25 mouse cellular contexts compared by ENCODE assay signal in genomic region chr7:141590959-141591358, GRCm38 (mm10). TPM values are rescaled to one million over a fixed set of nuclear protein-coding genes. Genes with fewer than 3 reads are reported as not detected.
DNase-seq lines count a peak whose midpoint lies in the region; ATAC-seq lines count a peak whose summit lies in the region.
"Had no signal": no experiment of that assay in that cellular context is flagged by ENCODE, and none has a peak within 500 bp of the region (broad histone marks: within the 10 kb centered on the region; RNA-seq: fewer than 3 reads in every experiment).

No protein-coding gene starts in this region.

- no peak overlapping the region for H3K4me3 ChIP-seq in kidney, embryonic 14.5 days (ENCODE audit: low read length)
- no peak overlapping the region for H3K4me3 ChIP-seq in kidney, embryonic 16.5 days (ENCODE audit: low read length)
- H3K4me3 ChIP-seq in kidney, embryonic 15.5 days (replicated peaks) = no peak overlapping the region
- no peak overlapping the region for H3K4me3 ChIP-seq in liver, embryonic 13.5 days (replicated peaks)
- H3K4me3 ChIP-seq in liver, embryonic 12.5 days = no peak overlapping the region
- H3K4me3 ChIP-seq: embryonic facial prominence, embryonic 10.5 days; embryonic facial prominence, embryonic 12.5 days; forebrain, embryonic 13.5 days had no signal

- peaks cover 24% of the 10 kb centered on the region for H3K36me3 ChIP-seq in kidney, embryonic 14.5 days (ENCODE audit: control insufficient read depth, insufficient read depth, low read length)
- peaks cover 33% of the 10 kb centered on the region for H3K36me3 ChIP-seq in kidney, embryonic 16.5 days (ENCODE audit: insufficient read depth, low read length)
- H3K36me3 ChIP-seq in kidney, embryonic 15.5 days = peaks cover 50% of the 10 kb centered on the region
- H3K36me3 ChIP-seq in liver, embryonic 13.5 days = peaks cover 63% of the 10 kb centered on the region
- peaks cover 78% of the 10 kb centered on the region for H3K36me3 ChIP-seq in liver, embryonic 12.5 days
- H3K36me3 ChIP-seq: G1E had no signal

- no peaks in the 10 kb centered on the region for H3K27me3 ChIP-seq in kidney, embryonic 14.5 days (ENCODE audit: control insufficient read depth, insufficient read depth, low read length)
- no peaks in the 10 kb centered on the region for H3K27me3 ChIP-seq in kidney, embryonic 16.5 days (ENCODE audit: insufficient read depth, low read length)
- no peaks in the 10 kb centered on the region for H3K27me3 ChIP-seq in kidney, embryonic 15.5 days
- no peaks in the 10 kb centered on the region for H3K27me3 ChIP-seq in liver, embryonic 13.5 days
- no peaks in the 10 kb centered on the region for H3K27me3 ChIP-seq in liver, embryonic 12.5 days (replicated peaks)
- H3K27me3 ChIP-seq: CH12.LX; embryonic facial prominence, embryonic 12.5 days; forebrain, embryonic 13.5 days; Patski had no signal

- no peaks in the 10 kb centered on the region for H3K4me1 ChIP-seq in kidney, embryonic 14.5 days (ENCODE audit: control insufficient read depth, insufficient read depth, low read length)
- H3K4me1 ChIP-seq in kidney, embryonic 16.5 days (ENCODE audit: insufficient read depth, low read length) = 0 out of 2 replicates have a peak, but pooled peaks cover 3% of the 10 kb centered on the region
- H3K4me1 ChIP-seq in kidney, embryonic 15.5 days = no peaks in the 10 kb centered on the region
- H3K4me1 ChIP-seq in liver, embryonic 13.5 days (replicated peaks) = peaks cover 63% of the 10 kb centered on the region
- peaks cover 45% of the 10 kb centered on the region for H3K4me1 ChIP-seq in liver, embryonic 12.5 days
- H3K4me1 ChIP-seq: embryonic facial prominence, embryonic 10.5 days; embryonic facial prominence, embryonic 12.5 days; forebrain, embryonic 13.5 days had no signal

- H3K9ac ChIP-seq in kidney, embryonic 14.5 days (ENCODE audit: low read depth, low read length) = no peak overlapping the region
- no peak overlapping the region for H3K9ac ChIP-seq in kidney, embryonic 16.5 days (replicated peaks; ENCODE audit: low read length)
- H3K9ac ChIP-seq in kidney, embryonic 15.5 days = no peak overlapping the region
- no peak overlapping the region for H3K9ac ChIP-seq in liver, embryonic 13.5 days
- no peak overlapping the region for H3K9ac ChIP-seq in liver, embryonic 12.5 days
- H3K9ac ChIP-seq: embryonic facial prominence, embryonic 12.5 days; forebrain, embryonic 13.5 days had no signal

- 75% methylated on average over 8 of the region's 8 CpGs for WGBS in kidney, embryonic 14.5 days
- WGBS in kidney, embryonic 16.5 days = 74% methylated on average over 8 of the region's 8 CpGs
- 82% methylated on average over 8 of the region's 8 CpGs for WGBS in kidney, embryonic 15.5 days
- 87% methylated on average over 8 of the region's 8 CpGs for WGBS in liver, embryonic 13.5 days (ENCODE audit: insufficient replicate concordance)
- WGBS in liver, embryonic 12.5 days (ENCODE audit: insufficient replicate concordance) = 86% methylated on average over 8 of the region's 8 CpGs

- DNase-seq in kidney, adult 11 months = peak; percentile 60
- DNase-seq in kidney, adult 8-10 months = peak; percentile 54 to 72
- DNase-seq in kidney, postnatal 25 days = peak; percentile 72 to 76
- DNase-seq in liver, embryonic 13.5 days = no peak
- DNase-seq: adrenal gland, adult 8-10 months; adrenal gland, postnatal 14 days; adrenal gland, postnatal 36 days; B cell, adult 2 months; cerebellum, adult 11-12 months; cerebellum, adult 2 months; cerebellum, adult 9-10 months; cerebellum, postnatal 10 days; cerebellum, postnatal 25 days had no signal

- ATAC-seq in kidney, embryonic 14.5 days (ENCODE audit: low FRiP score, low TSS enrichment) = no peak
- ATAC-seq in kidney, embryonic 16.5 days (ENCODE audit: low FRiP score, low TSS enrichment) = no peak
- ATAC-seq in kidney, embryonic 15.5 days (replicated peaks; ENCODE audit: low FRiP score) = no peak
- ATAC-seq in liver, embryonic 13.5 days (ENCODE audit: low read depth) = no peak
- no peak for ATAC-seq in liver, embryonic 12.5 days
- ATAC-seq: activated CD4-positive, CD25-positive, alpha-beta regulatory T cell, adult 4 months; CD4-positive, CD25-positive, alpha-beta regulatory T cell, adult 4 months; forebrain, embryonic 13.5 days; Patski had no signal

- no peak overlapping the region for H3K4me2 ChIP-seq in kidney, embryonic 14.5 days (replicated peaks; ENCODE audit: low read depth, low read length)
- H3K4me2 ChIP-seq in kidney, embryonic 16.5 days (replicated peaks; ENCODE audit: low read depth, low read length) = no peak overlapping the region
- no peak overlapping the region for H3K4me2 ChIP-seq in kidney, embryonic 15.5 days
- no peak overlapping the region for H3K4me2 ChIP-seq in liver, embryonic 13.5 days
- H3K4me2 ChIP-seq in liver, embryonic 12.5 days = no peak overlapping the region
- H3K4me2 ChIP-seq: embryonic facial prominence, embryonic 12.5 days; forebrain, embryonic 13.5 days had no signal

- H3K9me3 ChIP-seq in kidney, embryonic 14.5 days (ENCODE audit: control insufficient read depth, low read length) = no peaks in the 10 kb centered on the region
- no peaks in the 10 kb centered on the region for H3K9me3 ChIP-seq in kidney, embryonic 16.5 days (ENCODE audit: low read length)
- no peaks in the 10 kb centered on the region for H3K9me3 ChIP-seq in kidney, embryonic 15.5 days (replicated peaks)
- H3K9me3 ChIP-seq in liver, embryonic 13.5 days (replicated peaks) = no peaks in the 10 kb centered on the region
- H3K9me3 ChIP-seq in liver, embryonic 12.5 days (replicated peaks) = no peaks in the 10 kb centered on the region
- H3K9me3 ChIP-seq: embryonic facial prominence, embryonic 10.5 days; embryonic facial prominence, embryonic 12.5 days; forebrain, embryonic 13.5 days; G1E had no signal

- H3K27ac ChIP-seq in kidney, embryonic 14.5 days (ENCODE audit: low read depth, low read length) = no peak overlapping the region
- no peak overlapping the region for H3K27ac ChIP-seq in kidney, embryonic 16.5 days (ENCODE audit: low read length)
- H3K27ac ChIP-seq in kidney, embryonic 15.5 days = no peak overlapping the region
- H3K27ac ChIP-seq in liver, embryonic 13.5 days = 0 out of 2 replicates have a peak overlapping the region, but pooled peaks have one; percentile 36
- no peak overlapping the region for H3K27ac ChIP-seq in liver, embryonic 12.5 days
- H3K27ac ChIP-seq: embryonic facial prominence, embryonic 10.5 days; embryonic facial prominence, embryonic 12.5 days; forebrain, embryonic 13.5 days had no signal

RNA-seq across cellular contexts. Expression of gene Ap2a2, which starts 29.0 kb away (rescaled TPM):
- 47.0 and 76.3 TPM in 2 replicates for polyA plus RNA-seq in kidney, embryonic 14.5 days (2014; fragmentation: Nextera tagmentation; extraction: Ambion mirVana)
- 99.4 and 100 TPM in 2 replicates for polyA plus RNA-seq in kidney, embryonic 16.5 days (2015; fragmentation: Nextera tagmentation; extraction: Ambion mirVana)
- polyA plus RNA-seq in kidney, embryonic 15.5 days (2015; fragmentation: Nextera tagmentation; extraction: Ambion mirVana) = 77.9 and 87.8 TPM in 2 replicates
- 65.4 and 73.2 TPM in 2 replicates for polyA plus RNA-seq in liver, embryonic 13.5 days (2015; fragmentation: Nextera tagmentation; extraction: Ambion mirVana)
- 91.6 and 92.0 TPM in 2 replicates for polyA plus RNA-seq in liver, embryonic 12.5 days (2016; fragmentation: Nextera tagmentation; extraction: Ambion mirVana)

RNA-seq across cellular contexts. Expression of gene Chid1, which starts 51.3 kb away (rescaled TPM):
- polyA plus RNA-seq in kidney, embryonic 14.5 days (2014; fragmentation: Nextera tagmentation; extraction: Ambion mirVana) = 28.9 and 38.8 TPM in 2 replicates
- 47.7 and 50.5 TPM in 2 replicates for polyA plus RNA-seq in kidney, embryonic 16.5 days (2015; fragmentation: Nextera tagmentation; extraction: Ambion mirVana)
- 39.7 and 45.0 TPM in 2 replicates for polyA plus RNA-seq in kidney, embryonic 15.5 days (2015; fragmentation: Nextera tagmentation; extraction: Ambion mirVana)
- 28.0 and 31.3 TPM in 2 replicates for polyA plus RNA-seq in liver, embryonic 13.5 days (2015; fragmentation: Nextera tagmentation; extraction: Ambion mirVana)
- 32.0 and 32.7 TPM in 2 replicates for polyA plus RNA-seq in liver, embryonic 12.5 days (2016; fragmentation: Nextera tagmentation; extraction: Ambion mirVana)
